Mouse (Mus musculus) kidney, adult 11 months (tissue): ENCODE measurements around the gene Aup1.

Source experiments
- DNase-seq: peaks from one replicate; pipeline ENCODE4 v3.0.0; 2022

Aup1 gene

DNA sequence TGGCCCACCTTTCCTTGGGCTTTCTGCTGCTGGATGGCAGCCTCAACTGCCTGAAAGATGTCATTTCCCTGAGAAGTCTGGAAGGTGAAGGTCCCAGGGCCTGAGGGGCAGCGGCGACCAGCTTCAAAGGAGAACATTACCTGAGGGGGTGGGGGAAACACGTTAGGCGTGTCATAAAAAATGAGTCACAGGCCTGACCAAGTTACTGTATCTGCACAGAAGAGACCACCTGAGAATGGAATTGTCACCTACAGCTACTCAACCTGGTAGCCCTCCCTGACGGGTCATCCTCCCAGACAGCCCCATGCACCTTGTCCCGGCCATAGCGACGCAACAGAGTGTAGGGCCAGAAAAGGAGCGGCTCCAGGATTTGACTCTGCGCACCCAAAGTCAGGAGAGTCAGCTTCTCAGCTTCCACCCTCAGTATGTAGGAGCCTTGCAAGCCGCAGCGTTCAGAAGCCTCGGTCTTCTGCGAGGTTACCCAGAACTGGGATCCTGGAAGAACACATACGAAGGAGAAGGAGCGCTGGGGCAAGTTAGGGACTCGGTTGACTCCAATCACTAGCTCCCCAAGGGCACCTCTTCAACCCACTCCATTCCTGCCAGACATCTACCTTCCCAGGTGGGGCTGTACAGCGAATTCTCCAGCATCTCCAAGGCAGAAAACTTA lies 22.3 kb upstream of the Aup1 start:
- no peak for DNase-seq

DNA sequence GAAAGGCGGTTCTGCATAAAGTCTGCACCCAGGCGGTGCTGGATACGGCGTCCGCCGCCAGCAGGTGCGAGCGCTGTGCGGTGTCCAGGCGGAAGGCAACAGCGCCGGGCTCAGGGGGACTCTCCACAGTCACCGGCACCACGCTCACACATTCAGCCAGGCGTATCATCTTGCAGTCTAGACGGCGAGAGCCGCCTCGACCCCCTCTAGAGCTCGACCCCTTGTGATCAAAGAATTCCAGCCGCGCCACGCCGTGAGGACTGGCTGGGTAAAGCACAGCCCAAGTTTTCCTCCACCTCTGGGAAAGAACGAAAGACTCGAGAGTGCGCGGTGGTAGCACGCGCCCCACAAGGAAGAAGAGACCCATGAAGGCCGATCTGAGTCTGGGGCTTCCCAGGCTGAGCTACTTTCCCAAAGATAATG lies 21.5 kb upstream of the Aup1 start:
- DNase-seq, result no peak

DNA sequence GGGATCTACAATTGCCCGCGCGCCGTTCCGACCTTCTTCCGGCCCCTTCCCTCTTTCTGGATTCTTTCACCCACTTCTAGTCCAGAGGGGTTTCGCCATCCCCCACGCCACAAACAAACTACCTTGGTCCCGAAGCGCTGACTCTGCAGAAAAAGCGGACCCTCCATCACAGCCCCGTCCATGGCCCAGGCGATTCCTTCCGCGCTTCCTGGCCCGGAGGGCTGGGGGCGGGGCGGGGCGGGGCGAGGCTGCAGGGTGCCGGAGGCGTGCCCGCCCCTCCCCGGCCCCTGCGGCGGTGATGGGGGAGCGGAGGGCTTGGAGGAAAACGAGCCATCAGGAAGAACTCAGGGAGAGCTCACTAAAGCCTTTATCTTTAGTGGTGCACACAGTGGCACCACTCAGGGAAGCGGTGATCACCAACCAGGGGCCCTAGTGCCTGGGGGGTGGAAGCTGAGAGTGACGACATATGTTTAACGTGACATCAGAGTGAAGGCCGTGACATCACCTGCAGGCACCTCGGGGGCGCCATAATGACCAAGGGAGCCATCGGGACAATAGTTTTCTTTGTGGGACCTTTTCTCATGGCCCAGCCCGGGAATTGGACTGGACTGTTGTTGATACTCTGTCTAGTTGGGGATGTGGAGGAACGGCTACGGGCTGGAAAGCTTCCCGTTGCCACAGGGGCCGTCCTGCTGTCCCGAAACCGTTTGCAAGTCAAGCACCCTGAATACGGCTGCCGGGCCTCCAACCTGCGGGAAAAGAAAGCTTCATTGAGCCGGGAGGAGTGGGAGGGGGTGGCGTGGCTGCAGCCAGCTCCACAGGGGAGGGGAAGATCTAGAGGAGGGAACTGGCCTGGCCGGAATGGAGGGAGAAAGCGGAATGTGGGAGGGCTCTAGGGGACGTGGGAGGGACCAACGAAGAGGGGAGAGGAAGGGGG lies 20.8 kb upstream of the Aup1 start, which contains the start of the genes Dok1 and Loxl3:
Dok1 (minus strand) TSS at position 223 of the 937 bp plus-strand sequence.
Loxl3 (plus strand) TSS at position 925 of the 937 bp plus-strand sequence.
- peak; percentile 43 for DNase-seq

DNA sequence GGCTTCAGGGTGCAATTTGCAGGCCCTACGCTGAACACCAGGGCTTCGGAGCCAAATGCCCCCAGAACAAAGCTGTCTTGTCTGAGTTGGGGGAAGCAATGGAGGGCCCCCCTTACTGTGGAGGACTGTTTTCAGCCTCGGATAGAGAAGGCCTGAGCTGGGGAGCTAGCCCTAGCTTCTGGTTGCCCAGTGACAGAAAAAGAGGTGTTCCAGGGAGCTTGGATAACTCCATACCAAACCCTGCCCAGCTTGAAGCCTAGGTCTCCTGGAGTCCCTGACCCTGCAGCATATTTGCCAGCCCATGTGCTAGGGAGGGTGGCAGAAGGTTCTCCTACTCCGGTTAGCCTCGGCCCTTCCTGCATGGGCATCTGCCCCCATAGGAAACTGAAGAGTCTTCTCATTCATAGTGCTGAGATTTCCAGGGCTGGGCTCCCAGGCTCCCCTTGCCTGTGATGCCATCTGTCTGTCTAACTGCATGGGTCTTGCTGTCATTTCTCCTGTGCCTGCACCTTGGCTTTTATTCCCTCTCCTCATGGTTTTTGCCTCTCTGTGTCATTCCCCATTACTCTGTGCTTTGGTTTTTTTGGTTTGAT lies 19.8 kb upstream of the Aup1 start:
- no peak for DNase-seq

DNA sequence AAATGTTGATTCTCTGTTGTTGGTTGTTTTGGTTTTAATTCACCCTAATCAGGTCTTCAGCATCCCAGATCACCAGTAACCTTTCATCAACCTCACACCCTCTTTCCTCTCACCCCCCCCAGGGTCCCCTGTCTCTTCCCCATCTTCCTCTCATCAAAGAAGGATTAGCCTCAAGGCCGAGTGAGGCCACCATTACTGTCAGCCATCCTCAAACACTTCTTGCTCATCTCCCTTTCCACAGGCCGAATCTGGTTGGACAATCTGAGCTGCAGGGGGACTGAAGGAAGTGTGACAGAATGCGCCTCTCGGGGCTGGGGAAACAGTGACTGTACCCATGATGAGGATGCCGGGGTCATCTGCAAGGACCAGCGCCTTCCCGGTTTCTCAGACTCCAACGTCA lies 17.1 kb upstream of the Aup1 start:
- no peak for DNase-seq

DNA sequence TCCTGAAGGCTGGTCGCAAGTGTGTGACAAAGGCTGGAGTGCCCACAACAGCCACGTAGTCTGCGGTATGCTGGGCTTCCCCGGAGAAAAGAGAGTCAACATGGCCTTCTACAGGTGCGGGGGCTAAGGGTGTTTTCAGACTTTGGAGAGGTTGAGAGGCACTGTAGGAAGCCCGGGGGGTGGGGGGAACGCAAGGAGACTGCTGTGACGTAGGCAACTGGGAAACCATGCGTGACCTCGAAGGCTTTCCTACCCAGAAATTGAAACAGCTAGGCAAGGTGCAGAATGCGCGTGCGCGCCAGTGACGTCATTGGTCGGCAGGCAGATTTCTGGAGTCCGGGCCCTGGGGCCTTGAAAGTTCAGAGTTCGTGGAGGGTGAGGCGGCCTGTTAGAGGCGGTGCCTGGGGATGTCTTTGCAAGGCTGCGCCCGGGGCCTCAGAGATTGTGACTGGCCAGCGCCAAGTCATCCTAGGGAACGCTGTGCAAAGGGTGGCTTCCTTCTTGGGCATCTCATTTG lies 15.8 kb upstream of the Aup1 start:
- peak; percentile 92 for DNase-seq

DNA sequence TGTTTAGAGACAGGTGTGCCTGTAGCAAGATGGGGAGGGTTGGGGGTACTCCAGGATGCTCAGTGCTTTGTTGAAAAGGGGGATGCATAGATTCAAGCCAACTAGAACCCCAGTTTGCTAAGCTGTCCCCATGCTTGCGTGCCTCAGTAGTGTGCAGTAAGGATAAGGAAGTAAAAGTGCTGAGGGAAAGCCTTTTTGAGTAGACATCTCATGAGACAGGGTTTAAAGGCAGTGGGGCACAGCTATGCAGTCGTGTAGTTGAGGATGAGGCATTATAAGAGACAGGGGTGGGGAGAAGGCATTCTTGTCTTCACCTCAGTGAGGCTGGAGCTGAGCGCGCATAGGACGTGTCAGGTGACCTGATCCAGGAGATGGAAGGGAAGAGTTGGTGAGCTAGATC lies 13.7 kb upstream of the Aup1 start:
- DNase-seq, result no peak

DNA sequence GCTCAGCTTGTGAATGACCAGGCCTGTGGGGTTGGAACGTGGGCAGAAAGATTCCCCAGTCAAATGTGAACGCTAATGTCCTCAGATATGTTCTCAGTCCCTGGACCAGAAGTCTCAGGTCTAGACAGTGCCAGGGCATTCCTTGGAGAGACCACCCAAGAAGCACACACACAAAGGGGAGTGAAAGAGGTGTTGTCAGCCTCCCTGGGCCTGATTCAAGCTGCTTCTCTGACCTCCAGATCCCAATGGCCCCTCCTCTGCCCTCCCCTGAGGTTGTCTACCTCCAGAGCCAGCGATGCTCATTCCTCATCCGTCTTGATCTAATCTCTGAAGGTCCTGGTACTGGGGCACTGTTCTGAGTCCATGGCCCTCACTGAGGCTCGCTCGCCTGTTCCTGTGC lies 10.8 kb upstream of the Aup1 start:
- no peak for DNase-seq

DNA sequence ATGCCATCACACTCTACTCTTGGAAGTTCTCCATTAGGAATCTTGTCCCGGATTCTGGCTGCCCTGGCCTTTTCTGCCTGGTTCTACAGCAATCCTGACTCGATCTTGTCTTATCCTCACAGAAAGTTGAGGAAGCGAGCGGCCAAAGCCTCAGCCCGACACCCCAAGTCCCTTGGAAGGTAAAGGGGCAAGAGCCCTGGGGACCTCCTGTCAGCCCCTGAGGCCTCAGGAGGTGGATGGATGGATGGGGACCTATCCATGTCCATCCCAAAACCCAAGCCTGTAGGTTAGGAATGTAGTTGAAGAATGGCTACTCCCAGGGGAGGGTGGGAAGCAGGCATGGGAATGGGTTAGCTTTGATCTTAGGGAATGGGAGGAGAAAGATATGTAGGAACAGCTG lies 10.3 kb upstream of the Aup1 start:
- no peak for DNase-seq

DNA sequence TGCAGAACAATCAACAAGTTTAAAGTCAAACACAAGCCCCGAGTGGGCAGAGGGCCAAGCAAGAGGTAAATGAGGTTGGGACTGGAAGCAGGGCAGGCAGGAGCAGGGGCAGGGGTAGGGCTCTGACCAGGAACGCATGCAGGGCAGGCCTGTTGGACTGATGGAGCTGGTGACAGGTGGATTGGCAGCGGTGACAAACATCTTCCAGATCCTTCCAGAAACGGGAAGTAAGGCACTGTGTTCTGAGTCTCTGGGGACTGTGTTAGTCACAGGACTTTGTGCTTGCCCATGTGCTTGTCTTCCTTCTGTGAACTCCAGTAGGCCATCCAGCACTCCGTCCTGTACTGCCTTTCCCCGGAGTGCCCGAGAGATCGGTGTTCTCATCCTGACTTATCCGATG lies 9.6 kb upstream of the Aup1 start:
- no peak for DNase-seq

DNA sequence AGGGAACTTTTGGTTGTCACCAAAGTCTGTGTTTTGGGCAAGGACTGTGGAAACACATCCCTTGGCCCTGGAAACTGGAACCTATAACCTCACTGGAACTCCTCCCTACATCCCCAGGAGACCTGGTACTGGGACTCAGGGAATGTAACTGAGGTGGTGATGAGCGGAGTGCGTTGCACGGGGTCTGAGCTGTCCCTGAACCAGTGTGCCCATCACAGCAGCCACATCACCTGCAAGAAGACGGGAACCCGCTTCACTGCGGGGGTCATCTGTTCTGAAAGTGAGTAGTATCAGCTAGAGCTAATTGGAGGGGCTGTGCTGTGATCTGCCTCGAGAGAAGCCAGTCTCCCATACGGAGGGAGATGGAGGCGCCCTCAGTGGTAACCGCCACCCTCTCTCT lies 5.0 kb upstream of the Aup1 start:
- DNase-seq, result no peak

DNA sequence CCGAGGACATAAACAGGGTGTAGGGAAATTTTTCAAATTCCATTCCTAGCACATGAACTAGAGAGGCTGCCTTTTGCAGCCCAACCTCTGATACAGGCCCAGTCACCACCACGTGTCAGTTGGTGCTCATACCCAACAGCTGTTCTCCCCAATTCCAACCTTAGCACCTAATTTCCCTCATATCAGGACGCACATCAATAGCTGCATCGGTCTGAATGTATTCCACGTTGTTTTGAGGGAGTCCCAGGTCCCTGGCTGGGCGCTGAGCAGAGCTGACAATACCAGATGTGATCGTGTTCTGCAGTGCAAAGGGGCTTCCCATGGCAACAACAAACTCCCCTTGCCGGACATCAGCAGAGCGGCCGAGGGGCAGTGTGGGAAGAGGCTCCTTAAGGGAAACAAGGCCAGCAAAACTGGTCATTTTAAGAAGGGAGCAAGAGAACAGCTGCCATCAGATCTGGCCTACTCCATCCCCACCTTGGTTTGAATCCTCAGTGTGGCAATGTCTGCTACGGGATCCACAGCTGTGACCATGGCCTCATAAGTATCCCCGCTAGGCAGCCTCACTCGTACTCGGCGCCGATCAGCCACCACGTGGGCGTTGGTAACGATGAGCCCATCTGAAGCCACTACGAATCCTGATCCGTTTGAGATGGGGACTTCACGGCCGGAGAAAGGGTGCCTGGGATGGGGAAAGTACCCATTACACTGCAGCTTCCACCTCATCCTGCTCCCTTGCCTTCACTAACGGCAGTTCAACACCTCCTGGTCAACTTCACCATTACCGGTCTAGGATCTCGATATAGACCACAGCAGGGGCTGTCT lies 973 bp upstream of the Aup1 start:
- DNase-seq, result no peak

DNA sequence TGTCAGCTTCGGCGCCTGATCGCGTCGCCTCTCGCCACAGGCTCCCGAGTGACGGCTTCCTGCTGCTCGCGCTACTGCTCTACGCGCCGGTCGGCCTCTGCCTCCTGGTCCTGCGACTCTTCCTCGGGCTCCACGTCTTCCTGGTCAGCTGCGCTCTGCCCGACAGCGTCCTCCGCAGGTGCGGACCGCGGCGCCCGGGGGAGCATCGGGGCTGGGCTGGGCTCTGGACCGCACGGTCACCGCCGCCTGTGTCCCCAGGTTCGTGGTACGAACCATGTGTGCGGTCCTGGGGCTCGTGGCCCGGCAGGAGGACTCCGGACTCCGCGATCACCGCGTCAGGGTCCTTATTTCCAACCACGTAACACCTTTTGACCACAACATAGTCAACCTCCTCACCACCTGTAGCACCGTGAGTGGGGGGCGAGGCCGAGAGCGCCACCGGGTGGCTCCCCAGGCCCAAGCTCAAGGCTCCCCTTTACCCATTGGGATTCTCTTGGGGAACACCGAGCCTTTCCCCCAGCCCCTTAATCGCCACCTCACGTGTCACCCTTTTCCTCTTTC lies 630 bp downstream of the Aup1 start, which contains the start of gene Htra2:
Htra2 (minus strand) TSS at position 403 of the 561 bp plus-strand sequence.
- peak; percentile 44 for DNase-seq

DNA sequence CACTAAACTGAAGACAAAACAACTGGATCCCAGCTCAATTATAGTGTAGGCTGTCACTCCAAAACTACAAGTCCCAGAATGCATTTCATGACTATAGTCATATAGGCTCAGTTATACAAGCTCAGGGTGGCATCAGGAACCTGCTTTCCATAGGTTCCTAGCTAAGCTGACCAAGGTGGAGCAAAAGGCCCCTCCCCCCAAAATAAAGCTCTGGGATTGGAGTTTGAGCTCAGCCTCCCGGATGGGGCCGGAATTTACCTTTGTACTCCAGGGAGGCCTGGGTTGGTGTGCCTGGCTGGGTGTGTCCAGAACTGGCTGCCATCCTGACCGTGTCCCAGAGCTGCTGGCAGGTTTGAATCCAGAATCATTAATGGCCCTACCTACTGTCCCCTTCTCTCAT lies 3.5 kb downstream of the Aup1 start, which contains the start of gene Dqx1:
Dqx1 (plus strand) TSS at position 55 of the 400 bp plus-strand sequence.
- peak; percentile 86 for DNase-seq

DNA sequence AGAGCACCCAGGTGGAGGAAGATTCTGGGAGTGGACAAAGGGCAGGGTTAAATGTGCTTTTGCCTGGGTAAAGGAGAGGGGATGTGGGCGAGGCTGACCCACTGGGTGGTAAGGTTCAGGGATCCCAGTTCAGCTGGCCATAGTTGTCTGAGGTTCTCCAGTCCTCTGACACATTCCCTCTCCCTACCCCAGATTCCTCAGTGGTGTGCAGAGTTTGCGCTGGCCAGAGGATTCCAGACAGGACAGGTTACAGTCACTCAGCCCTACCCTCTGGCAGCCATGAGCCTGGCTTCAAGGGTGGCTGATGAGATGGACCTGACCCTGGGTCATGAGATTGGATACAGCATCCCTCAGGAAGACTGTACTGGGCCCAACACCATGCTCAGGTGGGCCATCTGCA lies 4.4 kb downstream of the Aup1 start:
- no peak for DNase-seq

DNA sequence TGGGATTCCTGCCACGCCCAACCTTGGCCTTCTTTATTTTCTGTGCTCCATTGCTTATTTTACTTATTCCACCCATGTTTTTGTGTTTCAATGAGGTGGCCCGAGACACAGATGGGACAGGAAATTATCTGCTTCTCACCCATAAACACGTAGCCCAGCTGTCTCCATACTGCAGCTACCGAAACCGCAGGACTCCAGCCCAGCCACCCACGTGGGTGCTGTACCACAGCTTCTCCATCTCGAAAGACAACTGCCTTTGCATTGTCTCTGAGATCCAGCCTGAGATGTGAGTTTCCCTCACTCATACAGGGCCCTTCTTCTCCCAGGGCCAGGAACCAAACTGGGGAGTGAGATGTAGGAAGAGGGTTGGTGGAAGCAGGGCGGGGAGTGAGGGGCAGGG lies 11.7 kb downstream of the Aup1 start:
- DNase-seq, result no peak

DNA sequence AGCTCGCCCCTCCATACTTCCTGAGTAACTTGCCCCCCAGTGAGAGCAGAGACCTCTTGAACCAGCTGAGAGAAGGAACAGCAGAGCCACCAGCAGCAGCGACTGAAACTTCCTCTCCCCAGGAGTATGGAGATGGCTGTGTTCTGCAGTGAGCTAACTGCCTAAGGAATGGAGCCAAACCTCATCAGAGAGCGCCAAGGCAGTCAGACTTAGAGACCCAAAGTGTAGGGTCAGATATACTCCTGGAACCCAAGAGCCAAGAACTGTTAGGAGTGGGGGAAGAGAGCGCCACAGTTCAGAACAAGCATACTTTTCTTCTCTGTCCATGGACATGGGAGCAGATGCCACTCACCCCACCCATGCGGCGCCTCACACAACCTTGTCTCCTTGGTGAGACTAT lies 12.1 kb downstream of the Aup1 start:
- DNase-seq, result no peak

DNA sequence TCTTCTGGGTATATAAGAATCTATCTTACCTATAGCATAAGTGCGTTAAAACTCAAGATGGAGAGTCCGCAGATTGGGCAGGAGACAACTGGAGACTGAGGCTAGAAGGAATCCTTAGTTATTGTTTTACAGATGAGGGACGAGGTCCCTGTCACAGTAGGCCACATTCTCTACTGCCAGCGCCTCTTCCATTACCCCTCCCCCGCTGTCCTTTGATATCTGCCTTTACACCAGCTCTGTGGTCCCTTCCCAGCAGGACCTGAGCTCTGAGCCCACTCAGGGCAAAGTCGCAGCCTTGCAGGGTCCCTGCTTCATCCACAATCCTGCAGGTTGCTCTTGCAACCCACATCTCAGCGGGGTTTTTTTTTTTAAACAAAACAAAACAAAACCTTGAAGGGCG lies 13.9 kb downstream of the Aup1 start:
- no peak for DNase-seq

DNA sequence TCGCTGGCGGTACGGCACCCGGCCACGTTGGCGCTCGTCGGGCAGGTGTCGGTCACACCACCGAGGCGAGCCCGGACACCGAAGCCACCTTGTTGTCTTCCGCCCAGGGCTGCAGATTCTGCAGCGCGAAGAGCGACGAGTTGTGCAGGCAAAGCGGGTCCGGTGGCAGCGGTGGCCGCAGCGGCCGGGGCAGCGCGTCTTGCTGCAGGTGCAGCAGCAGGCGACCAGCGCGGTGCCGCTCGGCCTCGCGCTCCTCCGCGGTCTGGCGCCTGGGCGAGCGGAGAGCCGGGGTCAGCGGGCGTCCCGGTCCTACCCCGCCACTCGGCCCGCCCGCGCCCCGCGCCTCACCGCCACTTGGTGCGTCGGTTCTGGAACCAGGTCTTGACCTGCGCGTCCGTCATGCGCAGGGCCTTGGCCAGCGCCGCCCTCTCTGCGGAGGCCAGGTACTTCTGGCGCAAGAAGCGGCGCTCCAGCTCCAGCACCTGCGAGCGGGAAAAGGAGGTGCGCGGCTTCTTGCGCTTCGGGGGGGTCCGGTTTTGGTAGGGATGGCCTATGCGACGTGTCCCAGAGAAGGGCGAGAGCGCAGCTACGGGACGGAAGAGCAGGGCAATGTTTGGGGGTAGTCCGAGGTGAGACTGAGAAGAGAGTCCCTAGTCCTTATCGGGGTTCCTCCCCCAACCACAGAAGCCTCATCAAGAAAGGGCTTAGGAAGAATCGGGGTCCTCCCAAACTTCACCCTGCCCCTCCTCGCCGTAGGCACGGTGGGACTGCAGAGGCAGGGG lies 14.6 kb downstream of the Aup1 start:
- no peak for DNase-seq

DNA sequence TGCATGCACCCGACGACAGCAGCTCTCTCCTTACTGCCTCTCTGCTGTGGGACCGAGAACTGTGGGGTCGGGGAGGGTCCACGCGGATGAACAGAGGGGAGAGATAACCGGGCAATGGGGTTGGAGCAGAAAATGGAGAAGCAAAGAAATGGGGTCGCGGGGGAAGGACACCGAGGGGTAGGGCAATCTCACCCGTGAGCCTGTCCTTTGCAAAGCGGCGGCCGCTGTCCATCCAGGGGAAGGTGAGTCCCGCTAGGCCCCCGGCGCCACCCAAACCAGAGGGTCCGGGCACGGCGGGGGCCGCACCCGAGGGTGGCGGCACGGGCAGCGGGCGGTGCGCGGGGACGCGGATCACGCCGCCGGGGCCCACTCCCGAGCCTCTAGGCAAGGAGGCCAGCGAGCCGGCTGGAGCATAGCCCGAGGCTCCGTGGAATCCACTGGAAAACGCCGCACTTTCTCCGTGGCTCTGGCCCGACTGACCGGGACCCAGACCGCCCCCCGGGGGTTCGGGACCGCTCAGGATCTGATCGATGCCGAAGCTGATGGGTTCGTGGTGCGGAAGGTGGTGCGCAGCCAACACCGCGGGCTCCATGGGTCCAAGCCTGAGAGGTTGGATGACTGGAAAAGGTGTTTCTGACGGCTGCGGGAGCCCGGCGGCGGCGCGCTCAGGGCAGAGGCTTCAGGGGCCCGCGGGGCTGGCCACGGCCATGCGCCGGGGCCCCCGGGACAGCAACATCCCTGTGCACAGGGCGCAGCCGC lies 15.3 kb downstream of the Aup1 start:
- no peak for DNase-seq

DNA sequence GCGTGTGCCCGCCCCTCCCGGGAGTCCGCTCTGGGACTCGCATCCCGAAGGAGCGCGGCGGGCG lies 15.8 kb downstream of the Aup1 start, which contains the start of gene Tlx2:
Tlx2 (minus strand) TSS at position 47 of the 64 bp plus-strand sequence.
- no peak for DNase-seq
